Mouse (Mus musculus) kidney, adult 2 months (tissue): ENCODE results near the gene Ano1. TPM values are rescaled to one million over a fixed set of nuclear protein-coding genes. Genes with fewer than 3 reads are reported as not detected.

ENCODE experiments used
- DNase-seq: peaks from one replicate; pipeline ENCODE4 v3.0.0; 2021
- H3K27ac ChIP-seq: fragments of 200-500 bp; 2 replicates; pipeline ENCODE4 v1.5.1; 2012; ENCODE audit warnings: low read depth, low read length, control low read depth, inconsistent platforms; ENCODE audit not compliant: insufficient read depth
- H3K27me3 ChIP-seq: fragments of 200-500 bp; replicated peaks from 2 replicates; pipeline ENCODE4 v1.6.1; 2012; ENCODE audit warnings: mild to moderate bottlenecking, moderate library complexity, low read length, inconsistent platforms; ENCODE audit not compliant: control insufficient read depth, insufficient read depth
- H3K36me3 ChIP-seq: fragments of 200-500 bp; 2 replicates; pipeline ENCODE4 v1.6.1; 2012; ENCODE audit warnings: mild to moderate bottlenecking, moderate library complexity, low read length, inconsistent platforms; ENCODE audit not compliant: control insufficient read depth, insufficient read depth
- H3K4me1 ChIP-seq: fragments of 200-500 bp; 2 replicates; pipeline ENCODE4 v1.6.1; 2011; ENCODE audit warnings: low read length; ENCODE audit not compliant: control insufficient read depth, insufficient read depth
- H3K4me3 ChIP-seq: fragments of 200-500 bp; 2 replicates; pipeline ENCODE4 v1.5.1; 2011; ENCODE audit warnings: mild to moderate bottlenecking, low read depth, low read length, control low read depth; ENCODE audit not compliant: insufficient read depth
- CTCF ChIP-seq: fragments of 200-500 bp; conservative IDR thresholded peaks from 2 replicates; pipeline ENCODE4 v1.5.1; 2011; ENCODE audit warnings: low read depth, mild to moderate bottlenecking, control low read depth, low read length, moderate library complexity, mixed read lengths; ENCODE audit not compliant: insufficient read depth, insufficient read length
- POLR2A ChIP-seq: fragments of 200-500 bp; IDR thresholded peaks from one replicate; pipeline ENCODE4 v1.6.1; 2011; ENCODE audit warnings: low read depth, low read length, control low read depth
- WGBS: fragments of 180-500 bp; shearing (Covaris S2); methylation state at CpG from one replicate; pipeline ENCODE4 v1.1.7; 2018; 5-methylcytosine and 5-hydroxymethylcytosine counted together
- polyA plus RNA-seq: library from polyadenylated mRNA; depleted of rRNA; stranded (reverse); fragments of >200 nt; gene quantifications from 2 replicates; pipeline ENCODE4 v1.2.3, GENCODE M21; 2012

Gene Ano1
- polyA plus RNA-seq, 1 experiment, result 10.0 TPM

DNA sequence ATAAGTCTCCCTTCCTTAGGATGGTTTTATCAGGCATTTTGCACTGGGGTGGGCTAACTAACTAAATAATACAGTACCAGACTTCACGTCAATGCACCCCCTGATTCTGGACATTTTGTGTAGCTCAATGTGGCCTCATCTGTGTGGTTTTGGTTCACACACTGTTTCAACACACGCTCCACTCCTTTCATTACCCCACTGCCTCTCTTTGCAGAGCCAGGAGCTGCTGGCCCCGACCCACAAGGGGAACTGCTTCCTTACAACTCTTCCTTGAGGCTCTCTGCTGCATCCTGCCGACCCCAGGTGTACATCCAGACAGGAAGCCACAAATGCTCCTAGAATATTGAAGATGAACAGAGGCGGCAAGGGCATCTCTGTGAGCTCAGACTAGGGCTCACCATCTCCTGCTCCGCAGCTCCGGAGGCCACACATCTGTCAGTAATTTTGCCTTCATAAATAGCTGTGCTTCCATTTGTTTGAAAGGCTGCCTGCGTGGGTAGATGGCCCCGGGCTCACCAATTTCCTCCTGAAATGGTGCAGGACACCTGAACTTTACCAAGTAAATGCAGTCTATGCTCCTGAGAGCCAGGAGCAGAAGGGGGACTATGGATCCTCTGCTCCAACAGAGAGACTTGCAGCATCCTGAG lies 17.8 kb upstream of the Ano1 start:
- Histone ChIP-seq H3K4me3 (no peak overlapping the region), H3K36me3 (no peaks in the 10 kb centered on the region), H3K27me3 (no peaks in the 10 kb centered on the region), H3K4me1 (no peaks in the 10 kb centered on the region; the same call in 1 of the 2 replicates), H3K27ac (no peak overlapping the region)
- WGBS, result 70% methylated on average over 9 of the region's 9 CpGs
- DNase-seq, result no peak
- TF ChIP-seq POLR2A (no peak), CTCF (no peak)

DNA sequence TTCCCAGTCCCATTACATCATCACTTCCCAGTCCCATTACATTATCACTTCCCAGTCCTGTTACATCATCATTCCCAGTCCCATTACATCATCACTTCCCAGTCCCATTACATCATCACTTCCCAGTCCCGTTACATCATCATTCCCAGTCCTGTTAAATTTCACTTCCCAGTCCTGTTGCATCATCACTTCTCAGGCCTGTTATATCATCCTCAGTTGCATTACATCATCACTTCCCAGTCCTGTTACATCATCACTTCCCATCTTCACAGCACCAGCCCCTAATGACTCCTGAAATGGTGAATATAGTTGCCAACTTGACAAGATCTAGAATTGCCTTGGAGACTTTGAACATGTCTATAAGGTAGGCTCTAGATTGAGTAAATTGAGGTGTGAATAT lies 17.1 kb upstream of the Ano1 start:
- no peak for DNase-seq
- no peaks in the 10 kb centered on the region for H3K36me3 ChIP-seq
- WGBS, result 95% methylated on average over 1 of the region's 1 CpGs
- no peaks in the 10 kb centered on the region for H3K27me3 ChIP-seq
- TF ChIP-seq POLR2A (no peak), CTCF (no peak)
- no peak overlapping the region for H3K4me3 ChIP-seq
- H3K27ac ChIP-seq, result no peak overlapping the region
- H3K4me1 ChIP-seq, result no peaks in the 10 kb centered on the region; the same call in 1 of the 2 replicates

DNA sequence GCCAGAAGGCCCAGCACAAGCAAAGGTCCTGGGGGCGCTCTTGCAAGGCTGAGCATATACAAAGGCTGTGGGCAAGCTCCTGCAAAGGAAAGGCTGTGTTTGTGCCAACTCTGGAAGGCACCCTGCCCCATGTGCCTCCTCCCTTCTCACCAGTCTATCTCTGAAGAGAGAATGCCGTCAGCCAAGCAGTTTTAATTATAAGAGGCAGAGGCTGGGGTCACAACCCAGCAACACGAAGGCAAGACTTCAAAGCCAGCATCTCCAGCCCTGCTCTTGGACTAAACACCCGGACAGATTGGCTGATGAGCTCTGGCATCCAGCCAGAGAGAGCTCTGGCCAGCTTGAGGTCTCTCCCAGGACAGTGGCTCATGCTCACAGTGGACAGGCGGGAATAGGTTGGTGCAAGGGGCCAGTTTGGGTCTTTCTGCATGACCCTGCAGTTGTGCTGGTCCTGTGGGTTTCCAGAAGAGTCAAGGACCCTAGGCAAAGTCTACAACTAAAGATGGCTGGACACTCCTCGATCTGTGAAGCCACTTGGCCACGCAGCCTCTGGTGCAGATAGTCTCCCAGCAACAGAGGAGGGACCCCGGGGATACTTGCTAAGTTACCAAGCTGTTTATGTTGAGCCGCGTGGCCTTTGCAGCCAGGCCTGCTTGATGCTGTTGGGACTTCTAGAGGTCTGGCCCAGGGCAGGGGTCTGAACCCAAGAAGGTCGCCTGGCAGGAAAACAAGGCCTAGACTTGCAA lies 12.9 kb upstream of the Ano1 start:
- Histone ChIP-seq H3K27ac (no peak overlapping the region), H3K4me1 (no peaks in the 10 kb centered on the region; the same call in 1 of the 2 replicates), H3K36me3 (no peaks in the 10 kb centered on the region), H3K27me3 (no peaks in the 10 kb centered on the region), H3K4me3 (no peak overlapping the region)
- peak; percentile 36 for DNase-seq
- 64% methylated on average over 11 of the region's 11 CpGs for WGBS
- no peak for TF ChIP-seq POLR2A
- no peak for TF ChIP-seq CTCF

DNA sequence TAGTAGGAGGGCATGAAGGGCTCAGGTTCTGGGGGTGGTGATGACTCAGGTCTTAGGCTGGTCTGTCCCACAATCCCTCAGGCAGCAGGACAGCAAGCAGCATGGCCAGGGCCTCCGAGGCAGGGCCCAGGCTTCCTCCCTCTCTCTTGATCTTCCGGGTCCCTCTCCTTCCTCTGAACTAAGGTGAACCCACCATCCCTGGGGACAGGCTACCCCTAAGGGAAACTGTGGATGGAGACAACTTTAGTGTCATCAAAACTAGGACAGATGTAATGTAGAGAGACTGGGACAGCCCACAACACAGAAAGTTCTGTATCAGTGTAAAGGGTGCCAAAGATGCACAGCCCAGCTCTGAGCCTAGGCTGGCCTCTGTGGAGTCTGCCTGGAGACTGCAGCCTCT lies 12.2 kb upstream of the Ano1 start:
- no peak overlapping the region for H3K27ac ChIP-seq
- H3K4me1 ChIP-seq, result no peaks in the 10 kb centered on the region
- DNase-seq, result no peak
- no peak overlapping the region for H3K4me3 ChIP-seq
- H3K36me3 ChIP-seq, result no peaks in the 10 kb centered on the region
- no peak for TF ChIP-seq CTCF
- TF ChIP-seq POLR2A, result no peak
- 64% methylated on average over 2 of the region's 2 CpGs for WGBS
- no peaks in the 10 kb centered on the region for H3K27me3 ChIP-seq

DNA sequence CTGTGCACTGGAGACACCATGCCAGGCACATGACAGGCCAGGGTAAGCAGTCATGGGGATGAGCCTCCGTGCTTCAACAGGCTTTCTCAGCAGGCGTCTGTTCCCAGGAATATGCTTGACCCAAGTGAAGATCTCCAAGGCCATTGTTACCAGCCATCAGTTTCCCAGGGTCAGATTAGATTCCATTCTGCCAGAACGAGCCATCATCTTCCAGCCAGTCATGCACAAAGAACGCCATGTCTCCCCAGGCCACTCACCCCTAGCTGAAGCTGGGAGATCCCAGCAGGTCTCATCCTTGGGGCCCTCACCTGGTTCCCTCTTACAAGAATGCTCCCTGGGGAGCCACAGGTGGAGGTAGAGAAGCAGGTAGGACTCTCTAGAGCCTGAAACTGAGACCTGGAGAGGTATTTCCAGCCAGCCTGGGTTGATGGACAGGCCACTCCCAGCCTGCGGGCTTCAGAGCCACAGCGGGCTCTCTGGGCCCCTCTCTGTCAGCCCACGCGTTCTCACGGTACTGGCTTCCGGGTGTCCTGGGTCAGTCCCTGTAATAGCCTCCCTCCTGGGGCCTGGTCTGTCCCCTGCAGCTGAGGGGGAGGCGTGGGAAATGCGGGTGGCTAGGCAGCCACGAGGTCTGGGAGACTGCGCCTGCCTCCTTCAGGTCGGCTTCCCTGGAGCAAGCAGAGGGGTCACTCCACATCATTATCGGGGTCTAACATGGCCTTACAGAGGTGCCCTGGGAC lies 10.9 kb upstream of the Ano1 start:
- Histone ChIP-seq H3K4me3 (no peak overlapping the region), H3K27me3 (no peaks in the 10 kb centered on the region), H3K27ac (no peak overlapping the region), H3K36me3 (no peaks in the 10 kb centered on the region), H3K4me1 (no peaks in the 10 kb centered on the region)
- 50% methylated on average over 16 of the region's 16 CpGs for WGBS
- TF ChIP-seq POLR2A (no peak), CTCF (no peak)
- no peak for DNase-seq

DNA sequence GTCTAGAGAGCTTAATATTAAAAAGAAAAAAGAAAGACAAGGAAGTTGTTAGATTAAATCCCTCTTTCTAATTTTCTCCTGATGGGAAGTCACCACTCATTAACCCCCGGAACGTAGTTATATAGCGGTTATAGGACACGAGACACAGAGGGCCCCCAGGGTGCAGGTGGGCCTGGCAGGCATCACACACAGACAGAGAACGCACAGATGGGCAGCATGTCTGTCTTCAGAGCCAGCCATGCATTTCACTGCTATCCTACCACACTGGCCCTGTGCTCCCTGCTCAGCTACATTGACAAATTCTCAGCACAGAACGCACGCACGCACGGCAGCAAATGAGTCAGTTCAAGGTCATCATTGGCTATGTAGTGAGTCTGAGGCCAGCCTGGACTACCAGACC lies 8.5 kb upstream of the Ano1 start:
- Histone ChIP-seq H3K36me3 (no peaks in the 10 kb centered on the region), H3K4me1 (no peaks in the 10 kb centered on the region), H3K27me3 (no peaks in the 10 kb centered on the region), H3K4me3 (no peak overlapping the region), H3K27ac (no peak overlapping the region)
- no peak for DNase-seq
- TF ChIP-seq POLR2A, result no peak
- TF ChIP-seq CTCF, result no peak
- WGBS, result 64% methylated on average over 9 of the region's 9 CpGs

DNA sequence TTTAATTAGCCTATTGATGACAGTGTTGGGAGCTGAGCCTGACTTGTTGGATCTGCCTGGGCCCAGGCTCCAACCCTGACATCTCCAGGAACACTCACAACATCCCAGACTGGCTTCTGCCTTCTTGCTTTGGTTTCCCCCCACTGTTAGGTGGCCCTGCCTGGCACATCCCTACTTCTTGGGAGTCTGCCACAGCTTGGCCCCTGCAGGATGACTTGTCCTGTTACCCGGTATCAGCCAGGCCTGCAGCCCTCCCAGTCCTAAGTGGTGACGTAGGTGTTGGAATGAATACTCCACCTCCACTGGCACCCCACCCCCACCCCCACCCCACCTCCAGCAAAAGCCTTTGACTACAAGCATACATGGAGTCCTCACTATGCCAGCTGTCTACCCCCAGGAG lies 7.7 kb upstream of the Ano1 start:
- Histone ChIP-seq H3K36me3 (no peaks in the 10 kb centered on the region), H3K27ac (no peak overlapping the region), H3K27me3 (no peaks in the 10 kb centered on the region), H3K4me1 (no peaks in the 10 kb centered on the region), H3K4me3 (no peak overlapping the region)
- no peak for DNase-seq
- TF ChIP-seq POLR2A, result no peak
- no peak for TF ChIP-seq CTCF
- 94% methylated on average over 2 of the region's 2 CpGs for WGBS
